In the genomic region with DNA sequence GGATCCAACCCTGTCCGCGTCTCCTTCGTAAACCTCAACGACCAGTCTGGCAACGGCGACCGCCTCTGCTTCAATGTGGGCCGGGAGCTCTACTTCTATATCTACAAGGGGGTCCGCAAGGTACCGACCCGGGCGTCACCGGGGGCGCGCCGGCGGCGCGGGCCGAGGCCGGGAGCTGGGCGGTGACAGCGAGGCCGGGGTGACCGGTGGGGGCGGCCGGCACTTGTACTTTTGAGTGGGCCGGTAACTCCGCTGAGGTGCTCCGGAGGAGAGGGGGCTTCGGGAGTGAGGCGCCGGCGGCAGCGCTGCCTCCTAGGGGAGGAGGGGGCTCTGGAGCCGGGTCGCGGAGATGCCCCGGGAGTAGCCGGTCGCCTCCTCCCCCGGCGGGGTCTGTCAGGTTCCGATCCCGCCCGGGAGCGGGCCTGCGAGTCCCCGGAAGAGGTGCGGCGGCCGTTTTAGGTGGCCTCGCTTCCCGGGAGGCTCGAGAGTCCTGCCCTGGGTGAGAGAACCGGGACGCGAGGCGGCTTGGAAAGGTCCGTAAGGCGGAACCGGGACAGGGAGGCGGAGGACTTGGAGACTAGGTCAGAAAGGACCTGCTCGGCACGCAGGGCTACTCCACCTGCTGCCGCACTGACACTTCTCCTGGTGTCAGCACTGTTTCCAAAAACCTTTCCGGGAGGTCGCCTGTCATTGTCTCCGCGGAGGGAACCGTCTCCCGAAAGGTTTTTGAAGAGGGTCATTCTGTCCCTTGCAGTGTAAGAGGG, we compare ENCODE assay signal across 10 mouse cellular contexts. TPM values are rescaled to one million over a fixed set of nuclear protein-coding genes. Genes with fewer than 3 reads are reported as not detected.
DNase-seq lines count a peak whose midpoint lies in the region; ATAC-seq and TF ChIP-seq lines count a peak whose summit lies in the region.
"Had no signal": no experiment of that assay in that cellular context is flagged by ENCODE, and none has a peak within 500 bp of the region (broad histone marks: within the 10 kb centered on the region; RNA-seq: fewer than 3 reads in every experiment).

No protein-coding gene starts in this region.

- peaks cover 33% of the 10 kb centered on the region for H3K79me2 ChIP-seq in MEL (ENCODE audit: control insufficient read depth, insufficient read depth, low read length, poor library complexity)

- TF ChIP-seq POLR2A in MEL (IDR thresholded peaks at IDR 0.05; ENCODE audit: control insufficient read depth in 1 of 2, insufficient read depth in 1 of 2, low read depth in 1 of 2, low read length in 2 of 2, poor library complexity in 1 of 2), result no peak

- no peak for TF ChIP-seq CTCF in MEL (IDR thresholded peaks at IDR 0.05 in 2 of 3, conservative IDR thresholded peaks at IDR 0.05 in 1 of 3; ENCODE audit: control insufficient read depth in 1 of 3, insufficient read depth in 1 of 3, low read depth in 2 of 3, low read length in 3 of 3, poor library complexity in 1 of 3, severe bottlenecking in 1 of 3)

- peak overlapping the region; percentile 94 for H3K9ac ChIP-seq in MEL (ENCODE audit: control insufficient read depth, low read depth, low read length, poor library complexity, severe bottlenecking)
- peak overlapping the region; percentile 94 for H3K9ac ChIP-seq in hindbrain, embryonic 13.5 days
- peak overlapping the region; percentile 95 for H3K9ac ChIP-seq in limb, embryonic 15.5 days
- peak overlapping the region; percentile 88 for H3K9ac ChIP-seq in midbrain, embryonic 15.5 days

- peak; percentile 19 for DNase-seq in layer of hippocampus, adult 11-12 months (ENCODE audit: low spot score)
- no peak for DNase-seq in layer of hippocampus, postnatal 10 days (ENCODE audit: low spot score in 2 of 2)
- DNase-seq in MEL (ENCODE audit: low read depth, low spot score), result no peak
- DNase-seq in T-cell, adult 2 months (ENCODE audit: low spot score), result no peak

- H3K9me3 ChIP-seq in MEL (replicated peaks; ENCODE audit: insufficient read depth, low read length), result no peaks in the 10 kb centered on the region
- H3K9me3 ChIP-seq in hindbrain, embryonic 13.5 days, result no peaks in the 10 kb centered on the region
- no peaks in the 10 kb centered on the region for H3K9me3 ChIP-seq in limb, embryonic 15.5 days
- no peaks in the 10 kb centered on the region for H3K9me3 ChIP-seq in midbrain, embryonic 15.5 days

- peak overlapping the region; percentile 67 for H3K27ac ChIP-seq in MEL (ENCODE audit: control insufficient read depth, low read depth, low read length)
- H3K27ac ChIP-seq in hindbrain, embryonic 13.5 days, result peak overlapping the region; percentile 94
- peak overlapping the region; percentile 95 for H3K27ac ChIP-seq in limb, embryonic 15.5 days
- H3K27ac ChIP-seq in midbrain, embryonic 15.5 days, result peak overlapping the region; percentile 87

- H3K4me1 ChIP-seq in MEL (ENCODE audit: control insufficient read depth in 1 of 2, insufficient read depth in 2 of 2, low read length in 2 of 2), result peaks cover 5 to 6% of the 10 kb centered on the region in 2 experiments
- peaks cover 34% of the 10 kb centered on the region for H3K4me1 ChIP-seq in hindbrain, embryonic 13.5 days (replicated peaks)
- peaks cover 18% of the 10 kb centered on the region for H3K4me1 ChIP-seq in limb, embryonic 15.5 days
- H3K4me1 ChIP-seq in midbrain, embryonic 15.5 days, result peaks cover 26% of the 10 kb centered on the region

- ATAC-seq in erythroblast, adult 5-6 weeks (replicated peaks; ENCODE audit: low FRiP score, poor library complexity, severe bottlenecking), result peak; percentile 50
- peak; percentile 87 for ATAC-seq in hindbrain, embryonic 13.5 days (ENCODE audit: low FRiP score)
- ATAC-seq in limb, embryonic 15.5 days (ENCODE audit: insufficient number of reproducible peaks, low FRiP score, low TSS enrichment, low read depth), result peak; percentile 48
- ATAC-seq in midbrain, embryonic 15.5 days (replicated peaks), result peak; percentile 79

- TF ChIP-seq EP300 in MEL (IDR thresholded peaks at IDR 0.05; ENCODE audit: low read depth in 1 of 2, low read length in 2 of 2), result no peak

- peak overlapping the region; percentile 89 for H3K4me2 ChIP-seq in hindbrain, embryonic 13.5 days
- H3K4me2 ChIP-seq in limb, embryonic 15.5 days, result peak overlapping the region; percentile 74
- H3K4me2 ChIP-seq in midbrain, embryonic 15.5 days, result peak overlapping the region; percentile 81

- no peaks in the 10 kb centered on the region for H3K27me3 ChIP-seq in MEL (ENCODE audit: control insufficient read depth in 1 of 2, insufficient read depth in 2 of 2, low read length in 2 of 2)
- peaks cover 16% of the 10 kb centered on the region for H3K27me3 ChIP-seq in hindbrain, embryonic 13.5 days
- H3K27me3 ChIP-seq in limb, embryonic 15.5 days, result no peaks in the 10 kb centered on the region
- H3K27me3 ChIP-seq in midbrain, embryonic 15.5 days (replicated peaks), result peaks cover 6% of the 10 kb centered on the region; the same call in 1 of the 2 replicates

- peak overlapping the region; percentile 86 to 96 for H3K4me3 ChIP-seq in MEL (ENCODE audit: control insufficient read depth in 1 of 2, insufficient read depth in 1 of 2, low read depth in 2 of 2, low read length in 2 of 2)
- H3K4me3 ChIP-seq in hindbrain, embryonic 13.5 days, result peak overlapping the region; percentile 98
- peak overlapping the region; percentile 98 for H3K4me3 ChIP-seq in limb, embryonic 15.5 days
- peak overlapping the region; percentile 82 for H3K4me3 ChIP-seq in midbrain, embryonic 15.5 days

- WGBS in hindbrain, embryonic 13.5 days, result under 1% methylated on average over 63 of the region's 72 CpGs
- WGBS in limb, embryonic 15.5 days, result under 1% methylated on average over 72 of the region's 72 CpGs
- WGBS in midbrain, embryonic 15.5 days, result under 1% methylated on average over 72 of the region's 72 CpGs

- TF ChIP-seq RAD21 in MEL (IDR thresholded peaks at IDR 0.05; ENCODE audit: low read depth, low read length), result no peak

- H3K36me3 ChIP-seq in MEL (ENCODE audit: control insufficient read depth in 1 of 2, insufficient read depth in 2 of 2, low read length in 2 of 2), result peaks cover 7 to 11% of the 10 kb centered on the region in 2 experiments
- no peaks in the 10 kb centered on the region for H3K36me3 ChIP-seq in hindbrain, embryonic 13.5 days
- H3K36me3 ChIP-seq in limb, embryonic 15.5 days, result no peaks in the 10 kb centered on the region
- no peaks in the 10 kb centered on the region for H3K36me3 ChIP-seq in midbrain, embryonic 15.5 days (replicated peaks)

TF ChIP-seq in MEL, 35 proteins besides CTCF, POLR2A, EP300 and RAD21:
- TF ChIP-seq SIN3A (IDR thresholded peaks at IDR 0.05; ENCODE audit: low read length), result peak; percentile 40; the same call in 1 of the 2 replicates
- peak; percentile 89; the same call in 1 of the 2 replicates for TF ChIP-seq UBTF (IDR thresholded peaks at IDR 0.05; ENCODE audit: borderline replicate concordance, insufficient read depth, low read depth, low read length)
- no peak for TF ChIP-seq MAZ (IDR thresholded peaks at IDR 0.05; ENCODE audit: low read depth, low read length)
- no peak for TF ChIP-seq ZNF384 (IDR thresholded peaks at IDR 0.05; ENCODE audit: low read depth, low read length)
- no peak for TF ChIP-seq JUND (IDR thresholded peaks at IDR 0.05; ENCODE audit: low read depth, low read length)
- TF ChIP-seq CHD1 (IDR thresholded peaks at IDR 0.05; ENCODE audit: low read depth, low read length), result no peak
- no peak for TF ChIP-seq ZKSCAN1 (IDR thresholded peaks at IDR 0.05; ENCODE audit: low read depth, low read length)
- no peak for TF ChIP-seq TAL1 (IDR thresholded peaks at IDR 0.05; ENCODE audit: low read length)
- TF ChIP-seq MXI1 (IDR thresholded peaks at IDR 0.05; ENCODE audit: low read depth, low read length), result peak; percentile 65
- no peak for TF ChIP-seq TBP (IDR thresholded peaks at IDR 0.05; ENCODE audit: low read depth, low read length)
- 0 out of 2 replicates have a peak, but pooled peaks have one; percentile 6 for TF ChIP-seq TCF12 (IDR thresholded peaks at IDR 0.05; ENCODE audit: low read depth, low read length)
- TF ChIP-seq GABPA (IDR thresholded peaks at IDR 0.05; ENCODE audit: low read depth, low read length), result no peak
TF ChIP-seq in MEL: peak in this region for 4.

RNA-seq across cellular contexts. Expression of a gene that starts 0.6 kb away (rescaled TPM):
- 10 to 100 TPM; 36.3 to 40.5 TPM for total RNA-seq in layer of hippocampus, postnatal 10 days (2021)
- total RNA-seq in MEL (2012; rRNA removed), result 21.9 and 25.8 TPM in 2 replicates
- 10 to 100 TPM in 1 of 2 experiments, not detected in 1; 18.8 TPM for polyA plus RNA-seq in MEL (2012; ENCODE audit: insufficient read depth in 1 of 2, insufficient read length in 2 of 2, low read depth in 1 of 2, low replicate concordance in 2 of 2, missing spikeins in 1 of 2)
- 8.6 and 11.5 TPM in 2 replicates for total RNA-seq in erythroblast, adult 5-6 weeks (2015; ENCODE audit: low replicate concordance)
- total RNA-seq in erythroblast, adult 5-6 weeks (2017; ENCODE audit: low replicate concordance), result 14.8 and 19.4 TPM in 2 replicates
- polyA plus RNA-seq in hindbrain, embryonic 13.5 days (2015; fragmentation: Nextera tagmentation; extraction: Ambion mirVana), result 26.0 and 26.3 TPM in 2 replicates
- polyA plus RNA-seq in limb, embryonic 15.5 days (2015; fragmentation: Nextera tagmentation; extraction: Ambion mirVana), result 21.5 and 22.1 TPM in 2 replicates
- polyA plus RNA-seq in midbrain, embryonic 15.5 days (2015; fragmentation: Nextera tagmentation; extraction: Ambion mirVana), result 25.5 and 26.8 TPM in 2 replicates

RNA-seq across cellular contexts. Expression of a gene that starts 35.8 kb away (rescaled TPM):
- total RNA-seq in layer of hippocampus, postnatal 10 days (2021), result 1,000 to 10,000 TPM; 1,024 to 1,059 TPM
- total RNA-seq in MEL (2012; rRNA removed), result 1,509 and 1,517 TPM in 2 replicates
- polyA plus RNA-seq in MEL (2012; ENCODE audit: insufficient read depth in 1 of 2, insufficient read length in 2 of 2, low read depth in 1 of 2, low replicate concordance in 2 of 2, missing spikeins in 1 of 2), result 1,000 to 10,000 TPM in 1 of 2 experiments, 100 to 1,000 TPM in 1; 913 to 1,471 TPM
- 240 and 254 TPM in 2 replicates for total RNA-seq in erythroblast, adult 5-6 weeks (2015; ENCODE audit: low replicate concordance)
- 257 and 485 TPM in 2 replicates for total RNA-seq in erythroblast, adult 5-6 weeks (2017; ENCODE audit: low replicate concordance)
- polyA plus RNA-seq in hindbrain, embryonic 13.5 days (2015; fragmentation: Nextera tagmentation; extraction: Ambion mirVana), result 1,449 and 1,487 TPM in 2 replicates
- polyA plus RNA-seq in limb, embryonic 15.5 days (2015; fragmentation: Nextera tagmentation; extraction: Ambion mirVana), result 644 and 712 TPM in 2 replicates
- polyA plus RNA-seq in midbrain, embryonic 15.5 days (2015; fragmentation: Nextera tagmentation; extraction: Ambion mirVana), result 1,449 and 1,477 TPM in 2 replicates

RNA-seq across cellular contexts. Expression of a gene that starts 55.9 kb away (rescaled TPM):
- not detected for total RNA-seq in layer of hippocampus, postnatal 10 days (2021)
- total RNA-seq in MEL (2012; rRNA removed), result not detected in 2 replicates
- under 1 TPM in 1 of 2 experiments, not detected in 1; 0.29 TPM for polyA plus RNA-seq in MEL (2012; ENCODE audit: insufficient read depth in 1 of 2, insufficient read length in 2 of 2, low read depth in 1 of 2, low replicate concordance in 2 of 2, missing spikeins in 1 of 2)
- total RNA-seq in erythroblast, adult 5-6 weeks (2015; ENCODE audit: low replicate concordance), result not detected in 2 replicates
- total RNA-seq in erythroblast, adult 5-6 weeks (2017; ENCODE audit: low replicate concordance), result not detected in 2 replicates
- 0.35 and 0.40 TPM in 2 replicates for polyA plus RNA-seq in hindbrain, embryonic 13.5 days (2015; fragmentation: Nextera tagmentation; extraction: Ambion mirVana)
- polyA plus RNA-seq in limb, embryonic 15.5 days (2015; fragmentation: Nextera tagmentation; extraction: Ambion mirVana), result 0.15 TPM in 1 of 2 replicates, not detected in the other
- polyA plus RNA-seq in midbrain, embryonic 15.5 days (2015; fragmentation: Nextera tagmentation; extraction: Ambion mirVana), result 0.31 TPM in 1 of 2 replicates, not detected in the other
- total RNA-seq: adrenal gland, postnatal 4 days; left cerebral cortex, adult 8-10 months had no signal
